Mouse (Mus musculus) heart, postnatal 14 days (tissue): ENCODE measurements around the gene St3gal3. TPM values are rescaled to one million over a fixed set of nuclear protein-coding genes. Genes with fewer than 3 reads are reported as not detected.

Experiments
- DNase-seq, 2 experiments: peaks; one replicate each; pipeline ENCODE4 v3.0.0; 2021 to 2022
- intact Hi-C: fragments of 180-260 bp; cut with DNase I; formaldehyde crosslinking; loops from one replicate; pipeline ENCODE4 v1.15.1; 2025
- total RNA-seq, 2 experiments: library from RNA; stranded (reverse); gene quantifications; 2 replicates each; pipeline ENCODE4 v1.2.3; 2021

St3gal3 gene
- total RNA-seq, 2 experiments from 2014 or later = 44.5 to 48.1 TPM

GRCm38 (mm10) chr4:117995461-117995860 lies 139.3 kb downstream of the St3gal3 start:
- intact Hi-C loops = no loop called here
- DNase-seq = no peak

- intact Hi-C loops = no loop called here
- no peak for DNase-seq
These were observed 141.3 kb downstream of the St3gal3 start for GRCm38 (mm10) chr4:117993421-117993820.

- no peak for DNase-seq
- intact Hi-C loops = no loop called here
These were observed 141.8 kb downstream of the St3gal3 start for GRCm38 (mm10) chr4:117992872-117993271.

GRCm38 (mm10) chr4:117992036-117992435 lies 142.7 kb downstream of the St3gal3 start:
- no peak for DNase-seq
- intact Hi-C loops = no loop called here

GRCm38 (mm10) chr4:117991055-117991627 lies 143.6 kb downstream of the St3gal3 start:
- no peak for DNase-seq
- intact Hi-C loops = no loop called here

- intact Hi-C loops = no loop called here
- DNase-seq = no peak
These were observed 144.1 kb downstream of the St3gal3 start for GRCm38 (mm10) chr4:117990571-117990970.

- intact Hi-C loops = no loop called here
- DNase-seq = no peak
These were observed 144.9 kb downstream of the St3gal3 start for GRCm38 (mm10) chr4:117989801-117990200.

- intact Hi-C loops = no loop called here
These were observed 147.9 kb downstream of the St3gal3 start for GRCm38 (mm10) chr4:117986766-117987165.

GRCm38 (mm10) chr4:117984993-117985587 lies 149.6 kb downstream of the St3gal3 start:
- DNase-seq = no peak
- intact Hi-C loops = no loop called here

More at GRCm38 (mm10) chr4:117986766-117987165, 147.9 kb downstream of the St3gal3 start:
- no peak for DNase-seq

GRCm38 (mm10) chr4:117984206-117984605 lies 150.5 kb downstream of the St3gal3 start:
- intact Hi-C loops = no loop called here
- DNase-seq = no peak

GRCm38 (mm10) chr4:117982706-117983105 lies 152.0 kb downstream of the St3gal3 start:
- DNase-seq = peak; percentile 54 to 61
- intact Hi-C loops = no loop called here

- DNase-seq = no peak
- intact Hi-C loops = no loop called here
These were observed 153.2 kb downstream of the St3gal3 start for GRCm38 (mm10) chr4:117981518-117981917.

- intact Hi-C loops = no loop called here
- DNase-seq = no peak
These were observed 154.6 kb downstream of the St3gal3 start for GRCm38 (mm10) chr4:117980161-117980560.

- intact Hi-C loops = no loop called here
- DNase-seq = no peak
These were observed 155.5 kb downstream of the St3gal3 start for GRCm38 (mm10) chr4:117979181-117979580.

GRCm38 (mm10) chr4:117978282-117978681 lies 156.4 kb downstream of the St3gal3 start:
- intact Hi-C loops = no loop called here

GRCm38 (mm10) chr4:117977841-117978240 lies 156.9 kb downstream of the St3gal3 start:
- intact Hi-C loops = no loop called here
- no peak for DNase-seq

More at GRCm38 (mm10) chr4:117978282-117978681, 156.4 kb downstream of the St3gal3 start:
- no peak for DNase-seq

- intact Hi-C loops = no loop called here
- DNase-seq = no peak
These were observed 157.3 kb downstream of the St3gal3 start for GRCm38 (mm10) chr4:117977371-117977770.

GRCm38 (mm10) chr4:117975820-117976219 lies 158.9 kb downstream of the St3gal3 start:
- intact Hi-C loops = no loop called here
- no peak for DNase-seq

- DNase-seq = no peak
- intact Hi-C loops = no loop called here
These were observed 160.0 kb downstream of the St3gal3 start for GRCm38 (mm10) chr4:117974719-117975118.

GRCm38 (mm10) chr4:117972999-117973398 lies 161.7 kb downstream of the St3gal3 start:
- intact Hi-C loops = no loop called here

GRCm38 (mm10) chr4:117964346-117965025 lies 170.2 kb downstream of the St3gal3 start:
- intact Hi-C loops = no loop called here
- DNase-seq = no peak

More at GRCm38 (mm10) chr4:117972999-117973398, 161.7 kb downstream of the St3gal3 start:
- no peak for DNase-seq

- no peak for DNase-seq
- intact Hi-C loops = no loop called here
These were observed 177.2 kb downstream of the St3gal3 start for GRCm38 (mm10) chr4:117957492-117957891.
